Mouse (Mus musculus): Measurements from ENCODE around the gene Aurkb.

- TF ChIP-seq CTCF (IDR thresholded peaks at IDR 0.05; ENCODE audit: borderline replicate concordance, insufficient read depth, low read length) (no peak), POLR2A (IDR thresholded peaks at IDR 0.05; ENCODE audit: low read depth, low read length) (no peak)
These were observed 2.7 kb downstream of the Aurkb start for GRCm38 (mm10) chr11:69048151-69048550.

All from embryonic fibroblast, embryonic 13.5 days (primary cell).